Mouse (Mus musculus) midbrain, embryonic 14.5 days (tissue): ENCODE measurements around the gene Slc16a10. TPM values are rescaled to one million over a fixed set of nuclear protein-coding genes. Genes with fewer than 3 reads are reported as not detected.

Experiments used
- ATAC-seq: fragments of 200-750 bp; cut with Nextera tagmentation; 2 replicates; pipeline ENCODE4 v1.8.0; 2017; ENCODE audit warnings: moderate number of reproducible peaks, moderate library complexity; ENCODE audit not compliant: low FRiP score, low TSS enrichment
- DNase-seq: peaks from one replicate; pipeline ENCODE4 v3.0.0-alpha.2; 2015
- H3K27ac ChIP-seq: fragments of 300-500 bp; sonication (generic); replicated peaks from 2 replicates; pipeline ENCODE4 v1.5.1; 2014; ENCODE audit warnings: mild to moderate bottlenecking, low read depth, low read length, moderate library complexity
- H3K27me3 ChIP-seq: fragments of 300-500 bp; sonication (generic); 2 replicates; pipeline ENCODE4 v1.6.1; 2014; ENCODE audit warnings: low read length, control low read depth, mixed read lengths; ENCODE audit not compliant: control insufficient read depth, insufficient read depth
- H3K36me3 ChIP-seq: fragments of 300-500 bp; sonication (generic); 2 replicates; pipeline ENCODE4 v1.6.1; 2014; ENCODE audit warnings: low read length, control low read depth; ENCODE audit not compliant: control insufficient read depth, insufficient read depth
- H3K4me1 ChIP-seq: fragments of 300-500 bp; sonication (generic); 2 replicates; pipeline ENCODE4 v1.6.1; 2014; ENCODE audit warnings: mild to moderate bottlenecking, antibody characterized with exemption, low read length, control low read depth; ENCODE audit not compliant: control insufficient read depth, insufficient read depth
- H3K4me2 ChIP-seq: fragments of 300-500 bp; sonication (generic); 2 replicates; pipeline ENCODE4 v1.6.1; 2014; ENCODE audit warnings: mild to moderate bottlenecking, low read length, moderate library complexity
- H3K4me3 ChIP-seq: fragments of 300-500 bp; sonication (generic); replicated peaks from 2 replicates; pipeline ENCODE4 v1.5.1; 2014; ENCODE audit warnings: low read depth, low read length
- H3K9ac ChIP-seq: fragments of 300-500 bp; sonication (generic); replicated peaks from 2 replicates; pipeline ENCODE4 v1.6.1; 2014; ENCODE audit warnings: mild to moderate bottlenecking, low read length, moderate library complexity
- H3K9me3 ChIP-seq: fragments of 300-500 bp; sonication (generic); 2 replicates; pipeline ENCODE4 v1.6.1; 2016; ENCODE audit warnings: low read length, control low read depth, mixed read lengths; ENCODE audit not compliant: control insufficient read depth
- WGBS: fragments of 180-500 bp; shearing (Covaris S2); extraction: QIAGEN DNeasy Blood & Tissue Kit; methylation state at CpG from one replicate; pipeline ENCODE4 v1.1.7; 2014; 5-methylcytosine and 5-hydroxymethylcytosine counted together
- polyA plus RNA-seq: library from polyadenylated mRNA; unstranded; fragments of >200 nt; fragmentation: Nextera tagmentation; extraction: Ambion mirVana; gene quantifications from 2 replicates; pipeline ENCODE4 v1.2.1, GENCODE M21; 2014

Gene Slc16a10
- polyA plus RNA-seq, 1 experiment from 2014 or later: 3.2 TPM

DNA sequence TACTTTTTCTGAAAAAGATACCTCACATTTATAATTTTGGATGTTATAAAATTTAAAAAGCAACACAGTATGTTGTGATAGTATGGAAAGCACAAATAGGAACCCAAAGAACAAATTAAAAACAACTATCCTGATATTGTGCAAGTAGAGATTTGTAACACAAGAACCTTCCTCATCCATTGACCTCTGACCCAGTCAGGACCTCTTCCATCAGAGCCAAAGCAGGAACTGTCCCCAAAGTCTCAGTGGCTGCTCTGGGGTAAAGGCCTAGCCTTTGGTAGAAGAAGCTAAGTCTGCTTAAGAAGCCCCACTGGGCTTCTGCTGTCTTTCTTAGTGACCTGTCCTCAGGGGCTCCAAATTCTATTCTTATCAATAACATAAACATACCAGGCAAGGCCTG, 48.5 kb downstream of the Slc16a10 start:
- no peaks in the 10 kb centered on the region for H3K9me3 ChIP-seq
- no peaks in the 10 kb centered on the region for H3K4me1 ChIP-seq
- H3K36me3 ChIP-seq: no peaks in the 10 kb centered on the region
- ATAC-seq: no peak
- H3K4me2 ChIP-seq: no peak overlapping the region
- H3K27me3 ChIP-seq: no peaks in the 10 kb centered on the region
- no peak overlapping the region for H3K27ac ChIP-seq
- no peak overlapping the region for H3K9ac ChIP-seq
- no peak overlapping the region for H3K4me3 ChIP-seq
- DNase-seq: no peak

DNA sequence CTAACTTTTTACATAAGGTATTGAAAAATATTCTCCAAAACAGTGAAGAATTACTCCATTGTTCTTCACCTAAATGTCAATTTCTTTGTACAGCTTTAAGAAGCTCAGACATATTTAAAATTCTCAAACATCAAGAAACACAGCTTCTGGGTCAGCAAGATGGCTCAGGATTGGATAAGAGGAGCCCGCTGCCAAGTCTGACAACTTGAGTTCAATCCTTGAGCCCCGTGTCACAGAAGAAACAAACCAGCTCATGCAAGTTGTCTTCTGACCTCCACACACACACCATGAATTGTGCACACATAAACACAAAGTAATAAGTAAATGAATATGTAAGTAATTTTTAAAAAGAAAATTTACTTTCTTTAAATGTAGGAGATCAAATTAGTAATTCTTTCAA, 50.6 kb downstream of the Slc16a10 start:
- no peak for ATAC-seq
- WGBS: 85% methylated on average over 2 of the region's 2 CpGs
- no peak for DNase-seq

DNA sequence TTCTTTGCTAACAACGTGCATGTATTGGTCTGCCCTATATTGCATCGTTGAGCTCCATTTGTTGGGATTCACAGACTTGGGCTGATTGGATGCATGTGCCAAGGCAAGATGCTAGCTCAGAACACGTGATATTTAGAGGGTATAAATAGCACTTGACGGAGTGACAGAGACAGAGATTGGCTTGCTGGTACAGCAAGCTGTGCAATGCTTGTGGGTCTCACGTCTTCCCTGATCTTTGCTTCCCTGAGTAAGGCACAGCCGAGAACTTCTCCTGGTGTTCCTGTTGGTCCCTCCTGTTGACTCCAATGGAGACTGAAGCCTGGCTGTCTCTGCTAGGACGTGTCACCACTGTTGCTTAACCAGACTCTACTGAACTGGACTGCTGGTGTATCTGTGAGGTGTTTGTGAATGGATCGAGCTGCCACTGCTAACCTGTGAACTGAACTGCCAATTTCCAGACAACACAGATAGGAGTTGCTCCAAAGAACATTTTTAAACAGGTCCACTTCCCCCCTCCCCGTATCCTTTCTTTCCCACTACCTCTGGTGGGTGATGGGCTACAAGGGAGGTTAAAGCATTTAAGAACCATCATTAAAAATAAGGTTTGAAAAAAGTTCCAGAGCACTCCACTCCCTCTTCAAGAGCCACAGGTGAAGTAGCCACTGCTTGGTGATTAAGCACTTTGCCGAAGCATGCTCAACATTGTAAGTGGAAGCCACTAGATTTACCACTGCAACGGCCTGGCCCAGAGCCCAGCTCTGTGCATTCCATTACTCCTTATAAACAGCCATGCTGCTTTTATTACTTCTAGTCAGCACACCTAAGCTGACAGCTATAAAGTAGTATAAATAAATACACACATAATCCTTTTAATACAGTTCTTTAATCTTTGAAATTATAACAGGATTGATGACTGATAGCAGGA, 51.3 kb downstream of the Slc16a10 start:
- H3K9me3 ChIP-seq: no peaks in the 10 kb centered on the region
- DNase-seq (no peak), ATAC-seq (no peak)
- H3K27ac ChIP-seq: no peak overlapping the region
- no peak overlapping the region for H3K4me2 ChIP-seq
- H3K4me3 ChIP-seq: no peak overlapping the region
- H3K36me3 ChIP-seq: no peaks in the 10 kb centered on the region
- no peaks in the 10 kb centered on the region for H3K27me3 ChIP-seq
- H3K4me1 ChIP-seq: no peaks in the 10 kb centered on the region
- H3K9ac ChIP-seq: no peak overlapping the region
- 89% methylated on average over 11 of the region's 11 CpGs for WGBS

More for the DNA sequence above, 50.6 kb downstream of the Slc16a10 start:
- no peak overlapping the region for H3K27ac ChIP-seq
- H3K36me3 ChIP-seq: no peaks in the 10 kb centered on the region
- no peaks in the 10 kb centered on the region for H3K9me3 ChIP-seq
- H3K9ac ChIP-seq: no peak overlapping the region
- no peaks in the 10 kb centered on the region for H3K27me3 ChIP-seq
- no peak overlapping the region for H3K4me2 ChIP-seq
- H3K4me3 ChIP-seq: no peak overlapping the region
- H3K4me1 ChIP-seq: no peaks in the 10 kb centered on the region

DNA sequence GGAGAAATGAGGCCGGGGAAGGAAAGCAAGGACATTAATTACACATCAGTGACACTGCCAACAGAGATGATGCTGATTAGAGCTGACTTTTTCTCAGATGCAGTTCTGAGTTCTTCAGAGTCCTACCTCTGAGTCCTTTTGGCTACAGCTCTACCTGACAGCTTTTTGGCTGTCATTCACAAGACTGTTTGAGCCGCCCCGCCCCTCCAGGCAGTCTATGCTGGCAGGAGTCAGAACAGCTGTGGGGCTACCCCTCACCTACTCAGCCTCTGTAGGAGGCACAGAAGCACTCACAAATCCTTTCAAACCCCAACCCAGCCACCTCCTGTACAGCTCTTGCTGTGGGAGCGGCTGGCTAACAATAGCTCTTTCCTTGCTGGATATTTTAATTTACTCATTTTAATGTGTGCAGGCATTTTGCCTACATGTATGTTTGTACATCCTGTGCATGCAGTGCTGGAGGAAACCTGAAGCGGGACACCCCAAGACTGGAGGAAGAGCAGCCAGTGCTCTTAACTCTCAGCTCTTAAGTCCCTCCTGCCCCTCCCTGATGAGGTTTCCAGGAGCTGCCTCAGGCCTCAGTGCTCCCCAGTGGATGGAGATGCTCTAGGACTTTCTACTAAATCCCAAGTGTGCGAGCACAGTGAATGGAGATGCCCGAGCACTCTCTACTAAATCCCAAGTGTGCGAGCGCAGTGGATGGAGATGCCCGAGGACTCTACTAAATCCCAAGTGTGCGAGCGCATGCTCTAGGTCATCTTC, 57.5 kb downstream of the Slc16a10 start:
- DNase-seq (no peak), ATAC-seq (no peak)
- H3K4me2 ChIP-seq: no peak overlapping the region
- H3K36me3 ChIP-seq: no peaks in the 10 kb centered on the region
- H3K4me3 ChIP-seq: no peak overlapping the region
- H3K27me3 ChIP-seq: no peaks in the 10 kb centered on the region
- H3K9ac ChIP-seq: no peak overlapping the region
- 71% methylated on average over 12 of the region's 12 CpGs for WGBS
- no peaks in the 10 kb centered on the region for H3K4me1 ChIP-seq
- no peaks in the 10 kb centered on the region for H3K9me3 ChIP-seq
- no peak overlapping the region for H3K27ac ChIP-seq

DNA sequence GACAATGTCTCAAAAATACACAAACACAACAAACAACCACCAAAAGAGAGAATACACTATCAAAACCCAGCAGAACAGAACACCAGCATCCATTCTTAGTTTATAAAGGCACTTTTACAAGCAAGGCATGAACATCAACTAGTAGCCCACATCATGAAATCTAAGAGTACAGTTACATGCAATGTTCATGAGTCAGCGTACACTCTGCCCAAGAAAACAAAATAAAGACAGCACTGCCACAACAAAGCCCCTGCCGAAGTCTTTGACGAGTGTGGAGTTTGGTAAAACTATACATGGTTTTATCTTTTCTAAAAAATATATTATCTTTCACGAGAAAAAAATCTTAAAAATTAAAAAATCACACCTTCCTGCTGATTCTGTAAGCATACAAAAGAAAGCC, 58.5 kb downstream of the Slc16a10 start:
- ATAC-seq: no peak
- no peak overlapping the region for H3K4me2 ChIP-seq
- no peaks in the 10 kb centered on the region for H3K4me1 ChIP-seq
- no peak overlapping the region for H3K4me3 ChIP-seq
- H3K27me3 ChIP-seq: no peaks in the 10 kb centered on the region
- H3K27ac ChIP-seq: no peak overlapping the region
- H3K36me3 ChIP-seq: no peaks in the 10 kb centered on the region
- H3K9me3 ChIP-seq: no peaks in the 10 kb centered on the region
- WGBS: 88% methylated on average over 4 of the region's 4 CpGs
- DNase-seq: no peak
- H3K9ac ChIP-seq: no peak overlapping the region

DNA sequence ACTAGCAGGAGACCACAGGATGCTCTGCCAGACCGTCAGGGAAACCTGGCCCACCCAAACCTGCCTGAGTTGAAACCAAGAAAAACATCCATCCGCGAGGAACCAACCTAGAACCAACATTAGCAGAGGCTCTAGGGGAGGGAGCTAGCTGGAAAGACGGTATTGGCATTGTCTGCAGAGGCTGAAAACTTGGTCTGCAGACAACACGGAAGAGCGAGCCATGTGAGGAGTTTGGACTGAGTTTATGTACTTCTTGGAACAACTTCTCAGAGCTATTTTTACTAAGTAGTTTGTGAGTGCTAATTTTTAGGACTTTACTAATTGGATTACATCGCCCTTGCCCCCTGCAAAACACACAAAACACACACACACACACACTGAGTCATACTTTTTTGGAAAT, 59.4 kb downstream of the Slc16a10 start:
- no peak for DNase-seq
- Histone ChIP-seq H3K9ac (no peak overlapping the region), H3K36me3 (no peaks in the 10 kb centered on the region), H3K27me3 (no peaks in the 10 kb centered on the region), H3K4me3 (no peak overlapping the region), H3K4me2 (no peak overlapping the region), H3K27ac (no peak overlapping the region), H3K9me3 (no peaks in the 10 kb centered on the region), H3K4me1 (no peaks in the 10 kb centered on the region)
- WGBS: 90% methylated on average over 7 of the region's 7 CpGs
- ATAC-seq: no peak

DNA sequence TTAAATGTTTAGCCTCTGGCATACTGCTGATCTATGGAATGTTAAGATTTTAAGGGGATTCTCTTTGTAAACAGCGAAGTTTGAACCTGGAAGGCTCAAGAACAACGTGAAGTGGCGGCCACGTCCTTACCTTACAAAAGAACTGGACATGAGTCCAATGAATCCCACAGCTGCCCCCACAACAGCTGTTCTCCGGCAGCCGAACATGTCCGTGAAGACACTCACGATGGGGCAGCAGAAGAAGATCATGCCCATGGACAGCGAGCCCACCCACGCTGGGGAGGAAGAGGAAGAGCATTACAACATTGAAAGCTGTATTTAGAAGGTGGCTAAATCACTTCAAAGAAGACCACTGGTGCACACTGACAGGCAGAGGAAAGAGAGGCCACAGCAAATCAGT, 61.5 kb downstream of the Slc16a10 start:
- ATAC-seq: no peak
- no peak for DNase-seq
- H3K4me2 ChIP-seq: no peak overlapping the region
- H3K9ac ChIP-seq: no peak overlapping the region
- 40% methylated on average over 10 of the region's 10 CpGs for WGBS
- H3K4me1 ChIP-seq: no peaks in the 10 kb centered on the region
- H3K9me3 ChIP-seq: no peaks in the 10 kb centered on the region
- no peak overlapping the region for H3K4me3 ChIP-seq
- H3K27me3 ChIP-seq: no peaks in the 10 kb centered on the region
- no peaks in the 10 kb centered on the region for H3K36me3 ChIP-seq
- H3K27ac ChIP-seq: no peak overlapping the region

DNA sequence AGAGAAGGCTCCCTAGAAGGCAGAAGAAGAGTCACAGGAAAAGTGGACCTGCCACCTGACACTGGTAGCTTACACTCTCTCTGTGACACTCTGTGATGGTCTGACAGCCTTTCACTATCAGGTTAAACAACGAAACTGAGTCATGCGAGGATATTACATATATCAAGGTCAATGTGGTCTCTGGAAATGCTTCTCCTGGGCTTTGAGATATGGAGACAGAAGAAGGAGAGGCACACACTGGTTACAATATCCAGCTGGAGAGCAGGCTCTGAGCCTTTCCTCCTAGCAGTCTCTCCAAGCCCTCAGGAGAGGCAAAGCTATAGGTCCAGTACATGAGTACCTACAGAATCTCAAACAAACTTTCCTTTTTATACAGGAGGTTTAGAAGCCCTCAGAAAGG, 62.8 kb downstream of the Slc16a10 start:
- Histone ChIP-seq H3K4me3 (no peak overlapping the region), H3K9me3 (no peaks in the 10 kb centered on the region), H3K4me2 (no peak overlapping the region), H3K36me3 (no peaks in the 10 kb centered on the region), H3K27ac (no peak overlapping the region), H3K27me3 (no peaks in the 10 kb centered on the region), H3K9ac (no peak overlapping the region), H3K4me1 (no peaks in the 10 kb centered on the region)
- DNase-seq (no peak), ATAC-seq (no peak)
- 88% methylated on average over 2 of the region's 2 CpGs for WGBS

DNA sequence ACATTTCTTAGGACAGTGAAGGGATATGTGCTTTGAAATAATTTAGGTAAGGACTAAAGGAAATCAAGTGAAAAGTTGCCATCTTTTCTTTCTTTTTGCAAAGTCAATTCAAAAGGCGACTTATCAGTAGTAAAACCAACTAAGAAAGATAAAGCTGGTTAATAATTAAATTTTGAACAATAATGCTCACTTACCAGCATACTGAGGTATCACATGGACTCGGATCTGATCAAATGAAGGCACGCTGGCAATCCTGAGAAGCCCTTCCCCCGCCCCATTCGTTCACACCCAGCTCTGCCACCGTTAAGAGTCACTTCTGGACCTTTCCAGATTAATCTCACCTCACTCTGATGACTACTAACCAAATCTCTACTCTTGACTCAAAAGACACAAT, 64.1 kb downstream of the Slc16a10 start:
- Histone ChIP-seq H3K4me2 (no peak overlapping the region), H3K9me3 (no peaks in the 10 kb centered on the region), H3K27ac (no peak overlapping the region), H3K4me3 (no peak overlapping the region), H3K36me3 (no peaks in the 10 kb centered on the region), H3K4me1 (no peaks in the 10 kb centered on the region), H3K9ac (no peak overlapping the region), H3K27me3 (no peaks in the 10 kb centered on the region)
- DNase-seq: no peak
- 85% methylated on average over 6 of the region's 6 CpGs for WGBS
- no peak for ATAC-seq
